Mouse (Mus musculus): ENCODE data around the gene Hk1.

GRCm38 (mm10) chr10:62421127-62421526, 41.4 kb upstream of the Hk1 start:
- TF ChIP-seq CTCF (IDR thresholded peaks at IDR 0.05; ENCODE audit: low read depth) (no peak), EP300 (IDR thresholded peaks at IDR 0.05; ENCODE audit: low read depth) (no peak)

Measured in liver, postnatal 0 days (tissue).